Mouse (Mus musculus): ENCODE data around the gene Gm45808. TPM values are rescaled to one million over a fixed set of nuclear protein-coding genes. Genes with fewer than 3 reads are reported as not detected.
"Not testable (repeated sequence)": the region's sequence is repeated elsewhere in the genome, so short reads cannot be mapped to it uniquely, and the experiment has no call there.

Gene Gm45808
- polyA plus RNA-seq, 1 experiment from 2014 or later, result not detected

GRCm38 (mm10) chr7:45523678-45524170, 37.1 kb upstream of the Gm45808 start:
- H3K4me2 ChIP-seq (replicated peaks; ENCODE audit: low read depth, low read length), result no peak overlapping the region

GRCm38 (mm10) chr7:45522957-45523676, 36.5 kb upstream of the Gm45808 start:
- WGBS, result 72% methylated on average over 18 of the region's 18 CpGs
- Histone ChIP-seq H3K27me3 (ENCODE audit: control insufficient read depth, insufficient read depth, low read length) (no peaks in the 10 kb centered on the region), H3K36me3 (ENCODE audit: control insufficient read depth, insufficient read depth, low read length) (no peaks in the 10 kb centered on the region), H3K4me3 (ENCODE audit: low read depth, low read length) (no peak overlapping the region), H3K9me3 (ENCODE audit: control insufficient read depth, low read length) (no peaks in the 10 kb centered on the region), H3K27ac (ENCODE audit: low read depth, low read length) (no peak overlapping the region), H3K9ac (ENCODE audit: low read depth, low read length) (no peak overlapping the region), H3K4me1 (replicated peaks; ENCODE audit: control insufficient read depth, insufficient read depth, low read length) (no peaks in the 10 kb centered on the region; the same call in 1 of the 2 replicates), H3K4me2 (replicated peaks; ENCODE audit: low read depth, low read length) (no peak overlapping the region)
- DNase-seq (ENCODE audit: low spot score) (no peak), ATAC-seq (ENCODE audit: low FRiP score) (no peak)

More at GRCm38 (mm10) chr7:45523678-45524170, 37.1 kb upstream of the Gm45808 start:
- WGBS, result 89% methylated on average over 13 of the region's 13 CpGs
- no peak overlapping the region for H3K27ac ChIP-seq (ENCODE audit: low read depth, low read length)
- no peak for DNase-seq (ENCODE audit: low spot score)
- no peaks in the 10 kb centered on the region for H3K27me3 ChIP-seq (ENCODE audit: control insufficient read depth, insufficient read depth, low read length)
- H3K36me3 ChIP-seq (ENCODE audit: control insufficient read depth, insufficient read depth, low read length), result no peaks in the 10 kb centered on the region
- H3K9ac ChIP-seq (ENCODE audit: low read depth, low read length), result no peak overlapping the region
- 0 out of 2 replicates have a peak overlapping the region, but pooled peaks have one; percentile 2 for H3K4me3 ChIP-seq (ENCODE audit: low read depth, low read length)
- no peaks in the 10 kb centered on the region; the same call in 1 of the 2 replicates for H3K4me1 ChIP-seq (replicated peaks; ENCODE audit: control insufficient read depth, insufficient read depth, low read length)
- no peaks in the 10 kb centered on the region for H3K9me3 ChIP-seq (ENCODE audit: control insufficient read depth, low read length)
- no peak for ATAC-seq (ENCODE audit: low FRiP score)

- H3K9me3 ChIP-seq (ENCODE audit: control insufficient read depth, low read length), result no peaks in the 10 kb centered on the region
- peak overlapping the region; percentile 41; the same call in 1 of the 2 replicates for H3K4me2 ChIP-seq (replicated peaks; ENCODE audit: low read depth, low read length)
- H3K27ac ChIP-seq (ENCODE audit: low read depth, low read length), result no peak overlapping the region
- ATAC-seq (ENCODE audit: low FRiP score) (no peak), DNase-seq (ENCODE audit: low spot score) (no peak)
- H3K27me3 ChIP-seq (ENCODE audit: control insufficient read depth, insufficient read depth, low read length), result no peaks in the 10 kb centered on the region
- 61% methylated on average over 16 of the region's 16 CpGs for WGBS
- H3K4me3 ChIP-seq (ENCODE audit: low read depth, low read length), result peak overlapping the region; percentile 44
- peak overlapping the region; percentile 60 for H3K9ac ChIP-seq (ENCODE audit: low read depth, low read length)
- H3K4me1 ChIP-seq (replicated peaks; ENCODE audit: control insufficient read depth, insufficient read depth, low read length), result no peaks in the 10 kb centered on the region; the same call in 1 of the 2 replicates
- H3K36me3 ChIP-seq (ENCODE audit: control insufficient read depth, insufficient read depth, low read length), result no peaks in the 10 kb centered on the region
These were observed 35.7 kb upstream of the Gm45808 start for GRCm38 (mm10) chr7:45522194-45522752.

GRCm38 (mm10) chr7:45521728-45522184, 35.1 kb upstream of the Gm45808 start:
- ATAC-seq (ENCODE audit: low FRiP score), result peak; percentile 73
- H3K4me1 ChIP-seq (replicated peaks; ENCODE audit: control insufficient read depth, insufficient read depth, low read length), result no peaks in the 10 kb centered on the region; the same call in 1 of the 2 replicates
- H3K9me3 ChIP-seq (ENCODE audit: control insufficient read depth, low read length), result no peaks in the 10 kb centered on the region
- H3K27me3 ChIP-seq (ENCODE audit: control insufficient read depth, insufficient read depth, low read length), result no peaks in the 10 kb centered on the region
- under 1% methylated on average over 28 of the region's 28 CpGs for WGBS
- H3K9ac ChIP-seq (ENCODE audit: low read depth, low read length), result peak overlapping the region; percentile 60
- H3K4me3 ChIP-seq (ENCODE audit: low read depth, low read length), result peak overlapping the region; percentile 44
- no peaks in the 10 kb centered on the region for H3K36me3 ChIP-seq (ENCODE audit: control insufficient read depth, insufficient read depth, low read length)
- peak; percentile 92 for DNase-seq (ENCODE audit: low spot score)
- peak overlapping the region; percentile 41; the same call in 1 of the 2 replicates for H3K4me2 ChIP-seq (replicated peaks; ENCODE audit: low read depth, low read length)
- peak overlapping the region; percentile 54 for H3K27ac ChIP-seq (ENCODE audit: low read depth, low read length)

GRCm38 (mm10) chr7:45520605-45521004, 34.0 kb upstream of the Gm45808 start:
- H3K9ac ChIP-seq (ENCODE audit: low read depth, low read length), result no peak overlapping the region
- no peak overlapping the region for H3K4me2 ChIP-seq (replicated peaks; ENCODE audit: low read depth, low read length)
- WGBS, result 95% methylated on average over 7 of the region's 7 CpGs
- H3K36me3 ChIP-seq (ENCODE audit: control insufficient read depth, insufficient read depth, low read length), result no peaks in the 10 kb centered on the region
- no peaks in the 10 kb centered on the region for H3K9me3 ChIP-seq (ENCODE audit: control insufficient read depth, low read length)
- ATAC-seq (ENCODE audit: low FRiP score) (no peak), DNase-seq (ENCODE audit: low spot score) (no peak)
- H3K4me1 ChIP-seq (replicated peaks; ENCODE audit: control insufficient read depth, insufficient read depth, low read length), result no peaks in the 10 kb centered on the region; the same call in 1 of the 2 replicates
- H3K27me3 ChIP-seq (ENCODE audit: control insufficient read depth, insufficient read depth, low read length), result no peaks in the 10 kb centered on the region
- H3K4me3 ChIP-seq (ENCODE audit: low read depth, low read length), result no peak overlapping the region
- H3K27ac ChIP-seq (ENCODE audit: low read depth, low read length), result no peak overlapping the region

DNA sequence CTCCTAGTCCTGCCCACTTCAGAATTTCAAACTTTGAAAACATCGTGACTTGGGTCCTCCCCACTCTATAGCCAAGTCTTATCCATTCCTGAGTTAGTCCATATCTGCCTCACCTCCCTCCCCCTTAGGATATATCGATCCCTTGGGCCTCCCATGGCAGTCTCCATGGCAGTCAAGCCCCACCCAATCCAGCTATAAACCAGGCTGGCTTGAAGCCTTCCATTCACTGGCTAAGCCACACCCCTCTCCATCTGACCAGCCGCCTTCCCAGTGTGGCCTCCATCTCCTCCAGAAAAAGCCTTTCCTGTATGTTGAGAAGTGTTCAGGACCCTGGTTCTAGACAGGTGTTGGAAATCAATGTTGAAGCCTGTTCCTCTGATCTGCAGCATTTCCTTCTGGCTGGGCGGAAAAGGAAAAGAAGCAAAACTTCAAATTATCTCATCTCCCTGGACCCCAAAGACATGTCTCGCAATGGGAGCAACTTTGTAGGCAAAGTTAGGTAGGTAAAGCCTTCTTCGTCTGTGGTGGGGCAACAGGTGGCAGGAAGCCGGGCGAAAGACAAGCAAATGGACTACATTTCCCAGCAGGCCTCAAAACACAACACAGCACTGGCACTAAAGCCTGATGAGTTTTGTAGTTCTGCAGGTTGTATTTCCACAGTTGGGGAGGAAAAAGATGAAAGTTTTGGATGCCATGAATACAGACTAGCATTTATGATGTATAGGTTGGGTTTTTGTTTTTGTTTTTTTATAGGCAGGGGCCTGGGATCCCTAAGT, 32.9 kb upstream of the Gm45808 start:
- no peaks in the 10 kb centered on the region for H3K4me1 ChIP-seq (replicated peaks; ENCODE audit: control insufficient read depth, insufficient read depth, low read length)
- ATAC-seq (ENCODE audit: low FRiP score) (no peak), DNase-seq (ENCODE audit: low spot score) (no peak)
- no peaks in the 10 kb centered on the region for H3K9me3 ChIP-seq (ENCODE audit: control insufficient read depth, low read length)
- no peak overlapping the region for H3K4me2 ChIP-seq (replicated peaks; ENCODE audit: low read depth, low read length)
- H3K36me3 ChIP-seq (ENCODE audit: control insufficient read depth, insufficient read depth, low read length), result no peaks in the 10 kb centered on the region
- H3K27ac ChIP-seq (ENCODE audit: low read depth, low read length), result no peak overlapping the region
- WGBS, result 79% methylated on average over 8 of the region's 8 CpGs
- no peak overlapping the region for H3K9ac ChIP-seq (ENCODE audit: low read depth, low read length)
- H3K4me3 ChIP-seq (ENCODE audit: low read depth, low read length), result no peak overlapping the region
- no peaks in the 10 kb centered on the region for H3K27me3 ChIP-seq (ENCODE audit: control insufficient read depth, insufficient read depth, low read length)

- no peak overlapping the region for H3K4me2 ChIP-seq (replicated peaks; ENCODE audit: low read depth, low read length)
- no peaks in the 10 kb centered on the region for H3K36me3 ChIP-seq (ENCODE audit: control insufficient read depth, insufficient read depth, low read length)
- H3K27ac ChIP-seq (ENCODE audit: low read depth, low read length), result no peak overlapping the region
- DNase-seq (ENCODE audit: low spot score) (no peak), ATAC-seq (ENCODE audit: low FRiP score) (no peak)
- no peaks in the 10 kb centered on the region for H3K4me1 ChIP-seq (replicated peaks; ENCODE audit: control insufficient read depth, insufficient read depth, low read length)
- no peaks in the 10 kb centered on the region for H3K9me3 ChIP-seq (ENCODE audit: control insufficient read depth, low read length)
- no peak overlapping the region for H3K9ac ChIP-seq (ENCODE audit: low read depth, low read length)
- H3K27me3 ChIP-seq (ENCODE audit: control insufficient read depth, insufficient read depth, low read length), result no peaks in the 10 kb centered on the region
- no peak overlapping the region for H3K4me3 ChIP-seq (ENCODE audit: low read depth, low read length)
- WGBS, result 88% methylated on average over 16 of the region's 16 CpGs
These were observed 32.0 kb upstream of the Gm45808 start for GRCm38 (mm10) chr7:45518618-45519017.

- 62% methylated on average over 5 of the region's 5 CpGs for WGBS
- not testable (repeated sequence) for H3K27ac ChIP-seq (ENCODE audit: low read depth, low read length); ATAC-seq (ENCODE audit: low FRiP score); DNase-seq (ENCODE audit: low spot score); H3K4me2 ChIP-seq (replicated peaks; ENCODE audit: low read depth, low read length); H3K9me3 ChIP-seq (ENCODE audit: control insufficient read depth, low read length); H3K27me3 ChIP-seq (ENCODE audit: control insufficient read depth, insufficient read depth, low read length); H3K4me1 ChIP-seq (replicated peaks; ENCODE audit: control insufficient read depth, insufficient read depth, low read length); H3K9ac ChIP-seq (ENCODE audit: low read depth, low read length); H3K36me3 ChIP-seq (ENCODE audit: control insufficient read depth, insufficient read depth, low read length); H3K4me3 ChIP-seq (ENCODE audit: low read depth, low read length)
These were observed 30.2 kb upstream of the Gm45808 start for GRCm38 (mm10) chr7:45516846-45517245.

All from hindbrain, embryonic 11.5 days (tissue).